Comparison of ENCODE assay signal across 8 mouse cellular contexts in genomic region chr11:3330991-3331750, GRCm38 (mm10). TPM values are rescaled to one million over a fixed set of nuclear protein-coding genes. Genes with fewer than 3 reads are reported as not detected.
DNase-seq lines count a peak whose midpoint lies in the region; ATAC-seq lines count a peak whose summit lies in the region.

No protein-coding gene starts in this region.

- ATAC-seq in megakaryocyte, adult 5-6 weeks (ENCODE audit: poor library complexity, severe bottlenecking), result no peak
- no peak for ATAC-seq in hindbrain, embryonic 11.5 days (ENCODE audit: low FRiP score)
- ATAC-seq in midbrain, embryonic 13.5 days, result no peak

- H3K27ac ChIP-seq in hindbrain, embryonic 11.5 days (ENCODE audit: low read depth, low read length), result peak overlapping the region; percentile 6; the same call in 1 of the 2 replicates
- H3K27ac ChIP-seq in midbrain, embryonic 13.5 days, result peak overlapping the region; percentile 67

- H3K27me3 ChIP-seq in megakaryocyte, embryonic 14.5 days (replicated peaks), result no peaks in the 10 kb centered on the region
- H3K27me3 ChIP-seq in hindbrain, embryonic 11.5 days (ENCODE audit: control insufficient read depth, insufficient read depth, low read length), result no peaks in the 10 kb centered on the region
- 0 out of 2 replicates have a peak, but pooled peaks cover 5% of the 10 kb centered on the region for H3K27me3 ChIP-seq in midbrain, embryonic 13.5 days

- H3K4me3 ChIP-seq in megakaryocyte, embryonic 14.5 days (replicated peaks), result peak overlapping the region; percentile 94
- peak overlapping the region; percentile 40 for H3K4me3 ChIP-seq in hindbrain, embryonic 11.5 days (ENCODE audit: low read depth, low read length)
- peak overlapping the region; percentile 61 for H3K4me3 ChIP-seq in midbrain, embryonic 13.5 days (replicated peaks)

- no peaks in the 10 kb centered on the region for H3K9me3 ChIP-seq in megakaryocyte, embryonic 14.5 days
- H3K9me3 ChIP-seq in hindbrain, embryonic 11.5 days (ENCODE audit: control insufficient read depth, low read length), result no peaks in the 10 kb centered on the region
- no peaks in the 10 kb centered on the region for H3K9me3 ChIP-seq in midbrain, embryonic 13.5 days

- WGBS in hindbrain, embryonic 11.5 days, result 3% methylated on average over 14 of the region's 14 CpGs
- whole genome bisulfite sequencing in midbrain, embryonic 13.5 days, result 1% methylated on average over 14 of the region's 14 CpGs

- peaks cover 27% of the 10 kb centered on the region for H3K36me3 ChIP-seq in megakaryocyte, embryonic 14.5 days (replicated peaks; ENCODE audit: low read length)
- H3K36me3 ChIP-seq in hindbrain, embryonic 11.5 days (ENCODE audit: control insufficient read depth, insufficient read depth, low read length), result no peaks in the 10 kb centered on the region
- 0 out of 2 replicates have a peak, but pooled peaks cover 10% of the 10 kb centered on the region for H3K36me3 ChIP-seq in midbrain, embryonic 13.5 days

- H3K9ac ChIP-seq in hindbrain, embryonic 11.5 days (ENCODE audit: low read depth, low read length), result peak overlapping the region; percentile 61
- peak overlapping the region; percentile 75 for H3K9ac ChIP-seq in midbrain, embryonic 13.5 days (replicated peaks)

- H3K4me1 ChIP-seq in megakaryocyte, embryonic 14.5 days, result peaks cover 69% of the 10 kb centered on the region
- peaks cover 2% of the 10 kb centered on the region; the same call in 1 of the 2 replicates for H3K4me1 ChIP-seq in hindbrain, embryonic 11.5 days (replicated peaks; ENCODE audit: control insufficient read depth, insufficient read depth, low read length)
- peaks cover 31% of the 10 kb centered on the region for H3K4me1 ChIP-seq in midbrain, embryonic 13.5 days (replicated peaks)

- H3K4me2 ChIP-seq in hindbrain, embryonic 11.5 days (replicated peaks; ENCODE audit: low read depth, low read length), result peak overlapping the region; percentile 88
- H3K4me2 ChIP-seq in midbrain, embryonic 13.5 days (replicated peaks), result peak overlapping the region; percentile 99

- peak; percentile 54 for DNase-seq in embryo, embryonic 10.5 days (ENCODE audit: low spot score)
- DNase-seq in hindbrain, embryonic 11.5 days (ENCODE audit: low spot score), result peak; percentile 52
- DNase-seq in T-cell, adult 2 months (ENCODE audit: low spot score), result no peak
- no peak for DNase-seq in urinary bladder, postnatal 4 days (ENCODE audit: low spot score in 2 of 2)
- DNase-seq in left cerebral cortex, adult 8-10 months (ENCODE audit: low spot score in 2 of 2), result no peak

RNA-seq across cellular contexts. Expression of gene Pik3ip1, which starts 1.0 kb away (rescaled TPM):
- 17.8 and 33.7 TPM in 2 replicates for polyA plus RNA-seq in megakaryocyte, embryonic 14.5 days (2012; ENCODE audit: insufficient read depth, low replicate concordance)
- 1.0 and 3.3 TPM in 2 replicates for total RNA-seq in megakaryocyte, adult 5-6 weeks (2015)
- total RNA-seq in megakaryocyte, adult 5-6 weeks (2017), result 2.6 and 3.8 TPM in 2 replicates
- polyA plus RNA-seq in hindbrain, embryonic 11.5 days (2014; fragmentation: Nextera tagmentation; extraction: Ambion mirVana), result 11.5 and 12.0 TPM in 2 replicates
- 24.2 and 25.1 TPM in 2 replicates for polyA plus RNA-seq in midbrain, embryonic 13.5 days (2015; fragmentation: Nextera tagmentation; extraction: Ambion mirVana)
- 10 to 100 TPM; 40.3 to 44.5 (median 42.4) TPM for total RNA-seq in left cerebral cortex, adult 8-10 months (2022)

RNA-seq across cellular contexts. Expression of gene Patz1, which starts 42.5 kb away (rescaled TPM):
- polyA plus RNA-seq in megakaryocyte, embryonic 14.5 days (2012; ENCODE audit: insufficient read depth, low replicate concordance), result 79.0 and 88.1 TPM in 2 replicates
- total RNA-seq in megakaryocyte, adult 5-6 weeks (2015), result 25.6 and 27.7 TPM in 2 replicates
- total RNA-seq in megakaryocyte, adult 5-6 weeks (2017), result 27.2 and 33.2 TPM in 2 replicates
- polyA plus RNA-seq in hindbrain, embryonic 11.5 days (2014; fragmentation: Nextera tagmentation; extraction: Ambion mirVana), result 91.2 and 97.0 TPM in 2 replicates
- 94.6 and 106 TPM in 2 replicates for polyA plus RNA-seq in midbrain, embryonic 13.5 days (2015; fragmentation: Nextera tagmentation; extraction: Ambion mirVana)
- total RNA-seq in left cerebral cortex, adult 8-10 months (2022), result 10 to 100 TPM; 53.4 to 57.4 (median 54.1) TPM

Comparison
In these comparisons a context has a peak if more than half of its experiments do, and no peak if none do; other contexts are left out.
1. H3K4me3 ChIP-seq: peak in every context shown above with its lines; median percentile 94 in megakaryocyte, embryonic 14.5 days; 61 in midbrain, embryonic 13.5 days; 40 in hindbrain, embryonic 11.5 days.
2. DNase-seq: peak in embryo, embryonic 10.5 days (single experiment) and hindbrain, embryonic 11.5 days (single experiment); none in T-cell, adult 2 months (single experiment), urinary bladder, postnatal 4 days (0 of 2) and left cerebral cortex, adult 8-10 months (0 of 2).